Mouse (Mus musculus) embryonic stem cell, embryonic (primary cell): ENCODE results near the gene Iqsec1.

Experiments used
- CTCF ChIA-PET, 4 experiments: fragments of 300-600 bp in 2 of 4; fragments of 350-600 bp in 2 of 4; sonication (Branson Sonifier 250); formaldehyde crosslinking; loops; one replicate each; lab custom pipeline; 2022; ENCODE audit warnings: inconsistent platforms in 2 of 4; lab: Charles Lee
- POLR2A ChIA-PET, 4 experiments: fragments of 300-600 bp in 2 of 4; fragments of 350-600 bp in 2 of 4; sonication (Branson Sonifier 250); formaldehyde crosslinking; loops; one replicate each; lab custom pipeline; 2022; ENCODE audit warnings: antibody characterized with exemption in 4 of 4, inconsistent platforms in 1 of 4; lab: Charles Lee

Iqsec1 gene

DNA sequence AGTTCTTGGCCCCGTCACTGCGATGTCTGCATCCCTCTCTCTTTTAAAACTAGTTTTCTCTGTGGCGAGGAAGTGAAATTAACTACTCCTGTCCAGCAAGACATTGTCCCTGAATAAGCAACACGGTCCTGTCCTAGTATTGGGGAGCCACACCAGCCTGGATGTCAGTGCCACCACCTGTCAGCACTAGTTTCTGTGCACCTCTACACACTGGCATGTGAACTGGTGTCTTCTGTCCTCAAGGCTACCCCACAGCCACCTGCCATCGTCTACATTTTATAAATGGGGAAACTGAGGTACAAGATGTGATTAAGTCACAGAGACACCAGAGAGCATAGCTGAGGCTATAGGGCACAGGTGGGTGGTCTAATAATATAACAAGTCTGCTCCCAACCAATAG is 277.7 kb downstream of the Iqsec1 start:
- POLR2A ChIA-PET, result interaction anchor here in 2 of 4 experiments (1.3 kb wide), 3 partner anchors 30 to 278 kb away, joined by 3 read pairs; no protein-coding TSS in a partner anchor
- CTCF ChIA-PET, result no interaction called here

DNA sequence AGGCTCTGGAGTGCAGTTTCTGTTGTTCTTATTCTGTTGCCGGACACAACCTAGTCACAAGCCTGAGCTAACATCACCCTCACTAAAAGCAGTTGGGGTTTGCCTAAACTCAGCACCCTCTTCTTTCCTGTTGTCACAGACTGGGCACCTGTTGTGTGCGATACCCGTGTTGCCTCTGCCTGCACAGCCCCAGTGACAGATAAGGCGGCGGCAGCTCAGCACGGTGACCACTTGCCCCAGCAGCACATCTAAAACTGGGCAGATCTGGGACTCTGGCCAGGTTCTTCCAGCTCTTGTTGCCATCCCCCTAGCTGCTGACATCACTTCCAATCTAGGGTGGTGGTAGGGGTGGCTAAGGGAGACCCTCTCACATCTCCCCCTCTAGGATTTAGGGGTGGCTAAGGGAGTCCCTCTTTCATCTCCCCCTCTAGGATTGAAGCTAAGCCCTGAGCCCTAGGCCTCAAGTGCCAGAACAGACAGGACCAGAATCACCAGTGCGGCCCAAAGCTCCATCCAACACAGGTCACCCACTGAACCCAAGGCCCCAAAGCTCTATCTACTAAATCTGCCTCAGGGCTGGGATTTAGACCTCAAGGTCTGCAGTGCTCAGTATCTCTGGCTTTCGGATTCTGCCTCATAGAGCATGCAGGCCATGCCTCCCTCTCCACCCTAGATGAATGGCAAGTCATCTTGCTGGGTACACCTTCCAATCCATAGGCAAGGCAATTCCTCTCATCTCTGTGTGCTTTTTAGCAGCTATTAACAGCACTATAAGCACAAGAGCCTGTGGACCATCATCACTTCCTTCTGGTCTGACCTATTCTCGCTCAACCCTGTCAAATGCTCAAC is 278.3 kb downstream of the Iqsec1 start:
- CTCF ChIA-PET, result interaction anchor here in 3 of 4 experiments (0.6 to 1.2 kb wide), 4 partner anchors 27 to 1699 kb away, joined by 3 to 5 read pairs (median 4); no protein-coding TSS in a partner anchor
- POLR2A ChIA-PET, result interaction anchor here in 2 of 4 experiments (0.9 to 1.8 kb wide), 5 partner anchors 14 to 66 kb away, joined by 3 to 5 read pairs (median 4); no protein-coding TSS in a partner anchor

DNA sequence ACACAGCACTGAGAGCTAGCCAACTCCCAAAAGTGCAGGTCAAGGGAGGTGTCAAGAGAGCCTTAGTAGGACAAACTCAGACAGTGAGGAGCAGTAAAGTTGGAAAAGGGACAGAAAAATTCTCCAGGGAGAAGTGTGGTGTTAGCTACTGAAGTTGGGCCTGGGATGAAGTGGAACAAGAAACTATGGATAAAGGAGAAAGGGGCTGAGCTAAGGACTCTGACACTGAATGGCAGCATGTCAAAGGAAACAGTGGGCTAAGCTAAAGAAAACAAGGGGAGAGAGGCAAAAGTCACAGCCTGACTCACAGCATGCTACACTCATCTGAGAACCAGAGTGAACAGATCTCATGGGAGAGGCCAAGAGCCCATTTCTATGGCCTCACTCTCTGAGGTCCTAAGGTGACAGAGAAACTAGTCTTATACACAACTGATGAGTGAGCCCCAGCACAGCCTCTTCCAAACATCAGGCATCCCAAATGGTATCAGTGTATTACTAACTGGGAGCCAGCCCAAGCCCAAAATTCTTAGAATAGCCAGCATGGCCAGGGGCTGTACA is 280.3 kb downstream of the Iqsec1 start:
- CTCF ChIA-PET, result interaction anchor here in 1 of 4 experiments (0.5 to 1.1 kb wide), 2 partner anchors 8 to 13 kb away, joined by 3 read pairs; no protein-coding TSS in a partner anchor
- POLR2A ChIA-PET, result interaction anchor here in 2 of 4 experiments (0.7 to 1.3 kb wide), 3 partner anchors 8 to 724 kb away, joined by 3 to 5 read pairs (median 4); no protein-coding TSS in a partner anchor

DNA sequence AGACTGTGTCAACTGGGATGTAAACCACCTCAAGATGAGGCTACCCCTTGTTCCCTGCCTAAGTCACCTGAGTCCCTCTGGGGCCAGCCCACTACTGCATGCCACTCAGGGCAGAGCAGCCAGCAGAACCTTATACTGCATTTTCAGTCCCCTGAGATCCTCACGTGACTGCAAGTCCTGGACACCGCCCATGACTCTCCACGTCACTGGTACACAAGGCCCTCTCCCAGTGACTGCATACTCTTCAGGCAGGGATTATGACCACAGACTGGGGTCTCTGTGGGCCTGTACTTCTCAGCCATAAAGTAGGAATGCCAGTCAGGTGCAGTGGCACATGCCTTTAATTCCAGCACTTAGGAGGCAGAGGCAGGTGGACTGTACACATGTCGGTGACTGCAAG is 281.3 kb downstream of the Iqsec1 start:
- CTCF ChIA-PET, result interaction anchor here in 2 of 4 experiments (0.5 to 1.3 kb wide), 4 partner anchors 9 to 1084 kb away, joined by 3 to 5 read pairs (median 3); no protein-coding TSS in a partner anchor
- POLR2A ChIA-PET, result interaction anchor here in 2 of 4 experiments (0.8 to 1.3 kb wide), 3 partner anchors 9 kb away, joined by 3 to 5 read pairs (median 4); no protein-coding TSS in a partner anchor

DNA sequence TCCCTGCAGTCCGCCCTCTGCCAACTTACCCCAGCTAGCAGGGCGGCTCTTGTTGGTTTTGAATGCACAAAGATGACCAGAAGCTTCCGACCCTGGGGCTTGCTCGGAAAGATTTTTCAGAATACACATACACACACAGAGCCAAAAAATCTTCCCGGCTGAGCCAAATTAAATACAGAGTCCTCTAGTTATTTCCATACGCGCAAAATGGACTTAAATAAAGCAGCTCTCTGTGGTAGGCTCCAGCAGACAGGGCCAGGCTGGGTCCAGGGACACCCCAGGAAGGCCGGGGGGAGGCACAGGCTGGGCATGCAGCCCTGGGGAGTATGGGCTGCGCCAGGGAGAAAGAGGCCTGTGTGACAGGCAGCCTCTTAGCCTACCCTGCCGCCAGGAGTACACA is 282.0 kb downstream of the Iqsec1 start:
- ChIA-PET CTCF (interaction anchor here in 2 of 4 experiments (0.6 to 1.3 kb wide), 2 partner anchors 100 to 1084 kb away, joined by 3 to 5 read pairs; no protein-coding TSS in a partner anchor), POLR2A (interaction anchor here in 1 of 4 experiments (0.8 to 1.2 kb wide), 2 partner anchors 10 to 58 kb away, joined by 3 to 4 read pairs; no protein-coding TSS in a partner anchor)

DNA sequence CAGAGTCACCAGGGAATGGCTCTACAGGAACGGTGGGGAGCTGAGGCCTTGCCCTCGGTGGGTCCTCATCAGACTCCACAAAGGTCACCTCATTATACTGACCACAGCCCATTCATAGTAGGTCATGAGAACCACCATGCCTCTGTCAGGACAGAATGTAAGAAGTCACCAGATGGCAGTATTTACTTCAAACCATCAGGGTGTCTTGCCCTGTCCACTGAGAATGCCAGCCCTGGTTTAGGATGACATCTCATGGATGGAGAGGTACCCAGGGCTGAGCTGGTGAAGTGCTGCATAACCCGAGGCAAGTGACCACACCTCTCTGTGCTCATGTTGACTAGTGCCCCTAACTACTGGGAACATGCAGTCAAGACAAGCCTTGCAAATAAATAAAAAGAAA is 282.7 kb downstream of the Iqsec1 start:
- POLR2A ChIA-PET, result interaction anchor here in 1 of 4 experiments (1.0 to 1.2 kb wide), 2 partner anchors 10 to 57 kb away, joined by 4 to 7 read pairs; no protein-coding TSS in a partner anchor
- CTCF ChIA-PET, result interaction anchor here in 1 of 4 experiments (1.3 kb wide), 1 partner anchor 99 kb away, joined by 5 read pairs; no protein-coding TSS in a partner anchor

DNA sequence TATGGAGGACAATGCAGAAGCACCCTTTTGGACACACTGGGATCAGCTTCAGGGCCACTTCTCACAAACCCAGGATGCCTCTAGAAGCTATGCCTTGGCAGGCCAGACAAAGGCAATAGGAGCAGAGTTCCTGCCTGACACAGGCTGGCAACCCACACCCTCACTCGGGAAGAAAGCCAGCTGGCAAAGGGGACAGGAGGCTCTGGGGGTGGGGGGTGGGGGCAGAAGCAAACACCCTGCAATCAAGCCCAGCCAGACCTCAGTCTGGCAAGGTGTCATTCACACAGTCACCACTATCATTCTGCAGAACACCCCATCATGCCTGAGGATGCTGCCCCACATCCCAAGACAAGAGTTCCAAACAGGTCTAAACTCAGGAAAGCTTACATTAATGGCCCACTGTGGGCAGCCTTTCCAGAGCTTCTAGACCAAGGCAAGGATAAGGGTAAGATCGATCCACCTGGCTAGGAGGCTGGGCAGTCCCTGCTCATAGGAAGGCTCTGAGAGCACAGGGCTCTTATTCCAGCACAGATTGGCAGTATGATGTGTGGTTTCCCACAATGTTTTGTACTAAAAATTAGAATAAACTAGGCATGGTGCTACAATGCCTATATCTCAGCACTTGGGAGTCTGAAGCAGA is 283.7 kb downstream of the Iqsec1 start:
- POLR2A ChIA-PET, result interaction anchor here in 2 of 4 experiments (1.0 to 2.6 kb wide), 3 partner anchors 11 to 39 kb away, joined by 5 to 9 read pairs (median 7); no protein-coding TSS in a partner anchor
- CTCF ChIA-PET, result interaction anchor here in 3 of 4 experiments (0.5 to 1.1 kb wide), 6 partner anchors 8 to 33 kb away, joined by 3 to 4 read pairs (median 4); no protein-coding TSS in a partner anchor

DNA sequence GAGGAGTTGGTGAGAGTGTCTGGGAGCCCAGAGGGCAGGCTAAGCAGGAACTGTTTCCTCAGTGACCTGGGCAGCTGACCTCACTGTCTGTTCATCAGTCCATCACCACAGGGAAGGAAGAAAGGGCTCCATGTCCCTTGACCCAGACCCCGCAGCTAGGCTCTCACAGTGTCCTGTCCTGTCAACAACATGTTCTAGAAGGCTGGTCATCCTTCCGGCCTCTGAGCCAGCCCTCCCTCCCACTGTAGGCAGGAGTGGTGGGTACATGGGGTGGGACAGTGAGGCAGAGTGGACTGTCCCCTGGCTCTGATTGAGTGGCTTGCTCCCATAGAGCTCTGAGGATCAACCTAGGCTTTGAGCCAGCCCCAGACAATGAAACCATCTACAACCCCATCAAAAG is 284.7 kb downstream of the Iqsec1 start:
- POLR2A ChIA-PET, result interaction anchor here in 2 of 4 experiments (0.6 to 2.6 kb wide), 9 partner anchors 8 to 99 kb away, joined by 3 to 11 read pairs (median 4); partner anchors contain the start of gene Slc41a3 (in 1 of the 2)
- CTCF ChIA-PET, result interaction anchor here in 2 of 4 experiments (0.6 to 1.1 kb wide), 3 partner anchors 9 to 143 kb away, joined by 3 to 4 read pairs (median 3); no protein-coding TSS in a partner anchor

DNA sequence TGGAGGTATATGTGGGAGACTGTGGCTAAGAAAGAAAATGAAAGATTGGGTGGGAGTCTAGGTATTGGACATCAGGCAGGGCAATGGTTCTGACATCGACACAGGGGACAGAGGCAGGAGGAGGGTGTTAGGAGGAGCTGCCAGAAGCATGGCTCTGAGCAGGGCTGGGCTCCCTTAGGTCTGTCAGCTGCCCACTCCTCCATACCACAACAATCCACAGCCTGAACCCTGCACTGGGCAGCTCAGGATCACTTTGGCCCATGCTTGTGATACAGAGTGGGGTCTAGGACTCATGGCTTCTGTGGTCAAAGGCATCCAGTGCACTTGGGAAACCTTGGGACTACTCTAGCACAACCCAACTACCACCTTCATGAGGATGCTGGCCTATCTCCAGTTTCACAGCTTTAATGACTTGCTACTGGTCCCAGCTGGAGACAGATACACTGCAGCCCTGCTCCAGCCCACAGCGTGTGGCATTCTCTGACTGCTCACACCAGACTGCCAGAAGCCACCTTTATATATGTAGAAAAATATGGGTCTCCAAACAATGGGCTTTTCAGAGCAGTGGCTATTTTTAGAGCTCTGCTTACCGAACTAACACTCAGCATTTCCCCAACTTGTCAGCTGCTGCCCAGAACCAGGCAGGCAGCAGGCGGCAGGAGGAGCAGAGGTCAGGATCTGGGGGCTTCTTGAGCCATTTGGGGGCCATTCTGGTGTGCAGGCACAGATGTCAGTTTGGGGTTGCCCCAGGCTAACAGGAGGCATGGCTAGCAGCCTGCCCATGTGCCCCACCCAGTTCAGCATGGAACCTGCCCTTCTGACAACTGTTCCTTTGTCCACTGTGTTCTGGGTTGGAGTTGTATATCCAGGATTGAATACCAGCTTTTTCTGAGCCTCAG is 285.4 kb downstream of the Iqsec1 start:
- CTCF ChIA-PET, result interaction anchor here in 3 of 4 experiments (0.5 to 1.8 kb wide), 4 partner anchors 34 to 450 kb away, joined by 3 to 6 read pairs (median 3); no protein-coding TSS in a partner anchor
- POLR2A ChIA-PET, result interaction anchor here in 2 of 4 experiments (0.6 to 2.6 kb wide), 10 partner anchors 9 to 99 kb away, joined by 3 to 11 read pairs (median 4); partner anchors contain the start of gene Slc41a3 (in 1 of the 2)

DNA sequence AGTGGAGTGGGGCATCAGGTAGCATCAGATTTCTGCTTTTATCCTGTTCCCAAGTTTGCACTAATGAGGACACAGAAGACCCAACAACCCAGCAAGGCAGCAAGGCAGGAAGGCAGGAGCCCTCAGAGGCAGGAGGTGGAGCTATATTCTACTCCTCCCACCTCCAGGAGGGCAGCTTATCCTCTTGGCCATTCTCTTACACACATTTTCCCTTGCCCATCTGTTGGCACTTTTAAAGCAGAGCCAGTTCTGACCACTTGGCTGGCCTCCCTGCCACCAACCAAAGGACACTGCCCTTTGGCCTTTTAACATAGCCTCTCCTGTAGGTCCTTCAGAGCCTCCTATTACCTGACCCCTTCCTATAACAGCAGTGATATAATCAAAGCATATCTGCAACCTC is 286.3 kb downstream of the Iqsec1 start:
- POLR2A ChIA-PET, result interaction anchor here in 2 of 4 experiments (1.3 to 2.6 kb wide), 4 partner anchors 10 to 57 kb away, joined by 3 to 11 read pairs (median 6); no protein-coding TSS in a partner anchor
- CTCF ChIA-PET, result interaction anchor here in 2 of 4 experiments (1.2 to 1.8 kb wide), 2 partner anchors 35 to 96 kb away, joined by 3 to 6 read pairs; no protein-coding TSS in a partner anchor

DNA sequence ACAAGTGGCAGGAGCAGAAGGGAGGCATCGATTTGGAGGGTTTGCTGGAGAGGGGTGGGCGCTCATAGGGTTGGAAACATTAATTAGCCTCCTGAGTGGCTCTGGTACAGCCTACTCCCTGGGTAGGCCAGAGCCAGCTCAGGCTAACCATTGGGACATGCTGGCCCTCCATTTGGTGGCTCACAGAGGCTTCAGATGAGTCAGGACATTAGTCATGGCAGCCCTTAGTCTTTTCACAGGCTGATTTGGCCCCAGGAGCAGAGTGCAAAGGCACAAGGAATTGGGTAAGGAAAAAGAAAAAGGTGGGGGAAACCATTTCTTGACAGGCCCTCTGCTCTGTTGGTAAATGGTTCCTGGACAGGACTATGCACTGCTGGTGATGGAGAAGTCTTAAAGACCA is 287.1 kb downstream of the Iqsec1 start:
- POLR2A ChIA-PET, result interaction anchor here in 1 of 4 experiments (1.4 to 1.6 kb wide), 2 partner anchors 11 to 29 kb away, joined by 4 read pairs; no protein-coding TSS in a partner anchor

DNA sequence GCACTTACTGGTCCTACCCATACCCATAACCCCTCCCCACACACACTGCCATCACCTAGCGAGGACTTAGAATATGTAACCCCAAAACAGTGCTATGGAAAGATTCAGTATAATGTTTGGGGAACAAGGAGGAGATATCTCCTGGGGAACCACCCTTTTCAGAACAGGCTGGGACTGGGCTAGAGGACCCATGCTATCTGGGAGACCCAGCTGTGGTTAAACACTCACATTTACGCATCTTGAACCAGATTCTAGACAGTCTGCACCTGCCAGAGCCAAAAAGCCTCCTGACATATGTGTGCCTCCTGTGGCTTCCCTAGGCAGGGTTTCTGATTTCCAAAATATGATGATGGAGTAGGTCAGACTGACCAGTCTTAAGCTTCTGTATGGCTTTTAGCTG is 287.7 kb downstream of the Iqsec1 start:
- CTCF ChIA-PET, result interaction anchor here in 1 of 4 experiments (1.3 kb wide), 1 partner anchor 94 kb away, joined by 3 read pairs; no protein-coding TSS in a partner anchor

More for the DNA sequence above, 287.1 kb downstream of the Iqsec1 start:
- CTCF ChIA-PET, result interaction anchor here in 2 of 4 experiments (1.3 to 1.8 kb wide), 2 partner anchors 36 to 94 kb away, joined by 3 to 6 read pairs; no protein-coding TSS in a partner anchor

DNA sequence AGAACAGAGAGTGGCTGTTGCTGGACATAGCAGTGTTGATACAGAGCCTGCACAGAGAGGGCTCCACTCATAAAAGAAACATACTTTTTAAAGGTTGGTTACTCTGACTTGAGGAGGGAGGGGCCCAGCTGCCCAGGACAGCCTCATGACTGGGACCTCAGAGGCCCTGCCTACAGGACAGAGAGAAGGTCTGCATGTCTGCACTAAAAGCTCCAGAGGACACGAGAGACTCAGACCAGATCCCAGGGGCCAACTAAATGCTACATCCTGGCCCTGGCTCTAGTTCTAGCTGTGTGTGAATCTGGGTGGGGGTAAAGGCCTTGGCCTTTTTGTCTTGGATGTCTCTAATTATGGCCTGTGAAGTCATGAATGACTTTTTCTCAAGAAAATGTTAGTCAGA is 288.4 kb downstream of the Iqsec1 start:
- CTCF ChIA-PET, result interaction anchor here in 1 of 4 experiments (1.3 kb wide), 1 partner anchor 93 kb away, joined by 3 read pairs; no protein-coding TSS in a partner anchor
- POLR2A ChIA-PET, result interaction anchor here in 1 of 4 experiments (0.8 to 1.6 kb wide), 3 partner anchors 10 to 30 kb away, joined by 4 read pairs; no protein-coding TSS in a partner anchor

More for the DNA sequence above, 287.7 kb downstream of the Iqsec1 start:
- POLR2A ChIA-PET, result interaction anchor here in 1 of 4 experiments (1.4 to 1.6 kb wide), 2 partner anchors 12 to 29 kb away, joined by 4 read pairs; no protein-coding TSS in a partner anchor

DNA sequence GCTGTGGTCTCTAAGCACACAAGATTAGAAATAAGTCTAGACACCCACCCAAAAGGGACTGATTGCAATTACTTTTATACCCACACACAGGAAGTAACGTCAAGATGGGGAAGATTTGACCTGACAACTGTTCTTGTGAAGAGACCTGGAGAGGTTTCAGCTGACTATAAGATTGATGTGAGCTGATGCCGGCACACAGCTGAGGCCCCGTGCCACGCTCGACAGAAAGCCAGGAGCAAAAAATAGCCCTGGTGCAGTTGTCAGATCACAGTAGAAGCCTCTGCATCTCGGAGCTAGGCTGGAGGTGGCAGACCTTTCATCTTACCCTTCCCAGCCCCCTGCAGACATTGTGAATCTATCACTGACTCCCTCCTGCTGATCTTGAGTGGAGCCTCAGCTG is 289.6 kb downstream of the Iqsec1 start:
- CTCF ChIA-PET, result no interaction called here
- POLR2A ChIA-PET, result interaction anchor here in 1 of 4 experiments (0.8 kb wide), 1 partner anchor 23 kb away, joined by 4 read pairs; no protein-coding TSS in a partner anchor

DNA sequence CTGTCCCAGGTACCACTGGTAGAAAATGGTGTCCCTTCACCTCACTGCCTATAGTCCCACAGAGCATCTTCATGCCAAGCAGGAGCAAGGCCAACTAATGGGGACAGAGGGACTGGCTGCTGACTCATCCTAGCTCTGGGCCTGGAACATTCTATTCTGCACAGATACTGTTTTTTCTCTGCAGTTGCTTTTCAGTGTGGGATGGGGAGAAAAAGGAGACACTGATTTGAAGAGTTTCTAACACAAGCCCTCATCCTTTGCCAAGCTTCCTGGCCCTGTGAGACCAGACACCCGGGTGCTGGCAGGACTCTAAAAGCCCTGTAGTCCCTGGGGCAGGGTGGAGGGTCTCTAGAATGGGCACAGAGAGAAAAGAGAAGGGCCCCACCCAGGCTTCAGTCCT is 292.7 kb downstream of the Iqsec1 start:
- CTCF ChIA-PET, result no interaction called here
- POLR2A ChIA-PET, result interaction anchor here in 1 of 4 experiments (0.6 kb wide), 1 partner anchor 36 kb away, joined by 3 read pairs; no protein-coding TSS in a partner anchor

DNA sequence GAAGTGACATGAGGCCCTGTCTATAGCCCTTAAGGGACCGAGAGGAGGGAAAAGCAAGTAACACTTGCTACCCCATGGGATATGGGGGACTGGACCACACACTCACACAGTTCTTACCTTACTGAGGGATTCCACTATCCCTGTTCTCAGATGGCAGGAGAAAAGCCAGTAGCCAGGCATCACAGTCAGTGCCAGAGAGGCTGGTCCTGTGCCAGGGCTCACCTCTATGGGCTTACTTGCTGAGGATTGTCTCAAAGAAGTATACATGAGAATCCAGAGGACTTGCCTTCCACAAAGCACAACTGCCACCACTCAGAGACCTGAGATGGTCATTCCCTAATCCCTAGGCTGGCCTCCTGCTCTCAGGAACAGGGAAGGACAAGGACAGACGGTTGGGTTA is 296.1 kb downstream of the Iqsec1 start:
- POLR2A ChIA-PET, result interaction anchor here in 2 of 4 experiments (1.3 to 2.7 kb wide), 2 partner anchors 11 to 24 kb away, joined by 3 to 9 read pairs; no protein-coding TSS in a partner anchor
- CTCF ChIA-PET, result interaction anchor here in 1 of 4 experiments (0.5 kb wide), 1 partner anchor 60 kb away, joined by 5 read pairs; no protein-coding TSS in a partner anchor
